Mouse (Mus musculus) thymus, postnatal 36 days (tissue): ENCODE data around the gene Pdgfa.

Experiments
- DNase-seq, 2 experiments: peaks; one replicate each; pipeline ENCODE4 v3.0.0; 2022; ENCODE audit warnings: mixed read lengths in 2 of 2

The Pdgfa gene

GRCm38 (mm10) chr5:138952969-138953368 lies 44.2 kb downstream of the Pdgfa start:
- DNase-seq, result no peak

- DNase-seq, result no peak
Observed at GRCm38 (mm10) chr5:138951305-138951704, 45.9 kb downstream of the Pdgfa start.

- DNase-seq, result no peak
Observed at GRCm38 (mm10) chr5:138949165-138949564, 48.0 kb downstream of the Pdgfa start.

GRCm38 (mm10) chr5:138948031-138948980 lies 48.9 kb downstream of the Pdgfa start:
- DNase-seq, result no peak

GRCm38 (mm10) chr5:138947487-138947886 lies 49.7 kb downstream of the Pdgfa start:
- DNase-seq, result no peak

GRCm38 (mm10) chr5:138946931-138947330 lies 50.2 kb downstream of the Pdgfa start:
- DNase-seq, result no peak

- DNase-seq, result no peak
Observed at GRCm38 (mm10) chr5:138945011-138945410, 52.2 kb downstream of the Pdgfa start.

GRCm38 (mm10) chr5:138944551-138944950 lies 52.6 kb downstream of the Pdgfa start:
- no peak for DNase-seq

- DNase-seq, result no peak
Observed at GRCm38 (mm10) chr5:138941842-138942241, 55.3 kb downstream of the Pdgfa start.

- DNase-seq, result no peak
Observed at GRCm38 (mm10) chr5:138940576-138940975, 56.6 kb downstream of the Pdgfa start.

GRCm38 (mm10) chr5:138938572-138939163 lies 58.5 kb downstream of the Pdgfa start:
- no peak for DNase-seq

- no peak for DNase-seq
Observed at GRCm38 (mm10) chr5:138936399-138937089, 60.6 kb downstream of the Pdgfa start.

- no peak for DNase-seq
Observed at GRCm38 (mm10) chr5:138934540-138934939, 62.6 kb downstream of the Pdgfa start.

- DNase-seq, result no peak
Observed at GRCm38 (mm10) chr5:138932460-138933432, 64.4 kb downstream of the Pdgfa start.

- no peak for DNase-seq
Observed at GRCm38 (mm10) chr5:138931836-138932235, 65.3 kb downstream of the Pdgfa start.

- no peak for DNase-seq
Observed at GRCm38 (mm10) chr5:138929879-138930507, 67.2 kb downstream of the Pdgfa start.
